Mouse (Mus musculus) CH12.LX (cell line): ENCODE data around the gene Ankrd10.
A peak's percentile ranks its signal among the peaks of the same experiment; 100 is the strongest.

ENCODE experiments used
- BHLHE40 ChIP-seq: IDR thresholded peaks from 2 replicates; pipeline ENCODE4 v1.6.1; 2011; ENCODE audit warnings: mild to moderate bottlenecking, low read depth, low read length, improper control_type of control experiment
- CTCF ChIP-seq, 2 experiments: IDR thresholded peaks in 1 of 2; conservative IDR thresholded peaks in 1 of 2; 2 replicates each; pipeline ENCODE4 v1.5.1; 2011 to 2012; ENCODE audit warnings: low read depth in 2 of 2, low read length in 2 of 2, improper control_type of control experiment in 1 of 2, inconsistent platforms in 1 of 2, mild to moderate bottlenecking in 1 of 2, moderate library complexity in 1 of 2
- HCFC1 ChIP-seq: IDR thresholded peaks from 2 replicates; pipeline ENCODE4 v1.6.1; 2012; ENCODE audit warnings: low read depth, mild to moderate bottlenecking, inconsistent platforms, low read length, improper control_type of control experiment
- MAZ ChIP-seq: IDR thresholded peaks from 2 replicates; pipeline ENCODE4 v1.6.1; 2012; ENCODE audit warnings: low read depth, mild to moderate bottlenecking, inconsistent platforms, low read length, improper control_type of control experiment, moderate library complexity
- NRF1 ChIP-seq: IDR thresholded peaks from 2 replicates; pipeline ENCODE4 v1.6.1; 2014; ENCODE audit warnings: low read depth, mild to moderate bottlenecking, inconsistent platforms, low read length, improper control_type of control experiment, moderate library complexity
- POLR2A ChIP-seq: IDR thresholded peaks from 2 replicates; pipeline ENCODE4 v1.6.1; 2011; ENCODE audit warnings: low read depth, mild to moderate bottlenecking, improper control_type of control experiment, low read length
- TBP ChIP-seq: conservative IDR thresholded peaks from 2 replicates; pipeline ENCODE4 v1.6.1; 2011; ENCODE audit warnings: low read depth, low read length, improper control_type of control experiment
- ZC3H11A ChIP-seq: IDR thresholded peaks from 2 replicates; pipeline ENCODE4 v1.6.1; 2012; ENCODE audit warnings: low read depth, mild to moderate bottlenecking, inconsistent platforms, low read length, improper control_type of control experiment
- ZKSCAN1 ChIP-seq: IDR thresholded peaks from 2 replicates; pipeline ENCODE4 v1.6.1; 2012; ENCODE audit warnings: low read depth, inconsistent platforms, low read length, improper control_type of control experiment, borderline replicate concordance
- ZMIZ1 ChIP-seq: IDR thresholded peaks from 2 replicates; pipeline ENCODE4 v1.6.1; 2012; ENCODE audit warnings: low read depth, mild to moderate bottlenecking, inconsistent platforms, low read length, improper control_type of control experiment

- TF ChIP-seq CTCF (conservative IDR thresholded peaks at IDR 0.05 in 1 of 2, IDR thresholded peaks at IDR 0.05 in 1 of 2; ENCODE audit: low read depth in 2 of 2, low read length in 2 of 2) = no peak
- TF ChIP-seq NRF1 = no peak
- TF ChIP-seq ZKSCAN1 = no peak
- no peak for TF ChIP-seq TBP
- TF ChIP-seq ZMIZ1 = no peak
- no peak for TF ChIP-seq POLR2A
- no peak for TF ChIP-seq HCFC1
- no peak for TF ChIP-seq ZC3H11A
- no peak for TF ChIP-seq MAZ
- peak; percentile 22; the same call in 1 of the 2 replicates for TF ChIP-seq BHLHE40
Measured at GRCm38 (mm10) chr8:11564236-11564635, 71.3 kb downstream of the Ankrd10 start.
